Mouse (Mus musculus) CH12.LX (cell line): Measurements from ENCODE around the gene Chd4. TPM values are rescaled to one million over a fixed set of nuclear protein-coding genes. Genes with fewer than 3 reads are reported as not detected.

Experiments used
- DNase-seq: peaks from one replicate; pipeline ENCODE4 v3.0.0-alpha.2; 2013; ENCODE audit errors: extremely low read depth
- H3K27ac ChIP-seq: 2 replicates; pipeline ENCODE4 v1.5.1; 2012; ENCODE audit warnings: low read depth, mild to moderate bottlenecking, control low read depth, moderate library complexity; ENCODE audit not compliant: insufficient read depth
- H3K27me3 ChIP-seq: replicated peaks from 2 replicates; pipeline ENCODE3; 2012; ENCODE audit warnings: inconsistent platforms
- H3K36me3 ChIP-seq, 2 experiments: replicated peaks in 1 of 2; 2 replicates each; pipeline versions ENCODE3 to v1.6.1; 2012; ENCODE audit warnings: inconsistent platforms in 1 of 2, low read length in 1 of 2, mild to moderate bottlenecking in 1 of 2, mixed read lengths in 1 of 2, moderate library complexity in 1 of 2; ENCODE audit not compliant: control insufficient read depth in 1 of 2, insufficient read depth in 1 of 2
- H3K4me1 ChIP-seq, 2 experiments: 2 replicates each; pipeline ENCODE4 v1.6.1; 2012; ENCODE audit warnings: inconsistent platforms in 1 of 2, moderate library complexity in 1 of 2; ENCODE audit not compliant: insufficient read depth in 2 of 2, control insufficient read depth in 1 of 2
- H3K4me2 ChIP-seq: 2 replicates; pipeline ENCODE4 v1.6.1; 2012; ENCODE audit warnings: low read depth, mild to moderate bottlenecking, control low read depth; ENCODE audit not compliant: poor library complexity, insufficient read depth, severe bottlenecking
- H3K4me3 ChIP-seq, 3 experiments: fragments of 150-350 bp in 1 of 3; sonication (generic) in 1 of 3; replicated peaks in 1 of 3; 2 replicates each; pipeline versions ENCODE3 to v1.5.1; 2011 to 2012; ENCODE audit warnings: low read depth in 2 of 3, low read length in 2 of 3, mild to moderate bottlenecking in 2 of 3, moderate library complexity in 2 of 3, control low read depth in 1 of 3, improper control_type of control experiment in 1 of 3, inconsistent platforms in 1 of 3, mixed read lengths in 1 of 3; ENCODE audit not compliant: poor library complexity in 1 of 3
- H3K79me2 ChIP-seq: replicated peaks from 2 replicates; pipeline ENCODE4 v1.6.1; 2012; ENCODE audit warnings: mild to moderate bottlenecking, moderate library complexity; ENCODE audit not compliant: control insufficient read depth, poor library complexity, insufficient read depth, severe bottlenecking; ENCODE audit errors: extremely low read depth
- H3K9ac ChIP-seq: 2 replicates; pipeline ENCODE4 v1.6.1; 2012; ENCODE audit warnings: low read depth, mild to moderate bottlenecking, control low read depth, moderate library complexity; ENCODE audit not compliant: insufficient read depth
- H3K9me3 ChIP-seq: replicated peaks from 2 replicates; pipeline ENCODE3; 2012; ENCODE audit warnings: low read length, inconsistent platforms, mixed read lengths
- BHLHE40 ChIP-seq: IDR thresholded peaks from 2 replicates; pipeline ENCODE4 v1.6.1; 2011; ENCODE audit warnings: mild to moderate bottlenecking, low read depth, low read length, improper control_type of control experiment
- CHD2 ChIP-seq: IDR thresholded peaks from 2 replicates; pipeline ENCODE4 v1.6.1; 2011; ENCODE audit warnings: low read length, improper control_type of control experiment
- CTCF ChIP-seq, 2 experiments: IDR thresholded peaks in 1 of 2; conservative IDR thresholded peaks in 1 of 2; 2 replicates each; pipeline ENCODE4 v1.5.1; 2011 to 2012; ENCODE audit warnings: low read depth in 2 of 2, low read length in 2 of 2, improper control_type of control experiment in 1 of 2, inconsistent platforms in 1 of 2, mild to moderate bottlenecking in 1 of 2, moderate library complexity in 1 of 2
- E2F4 ChIP-seq: IDR thresholded peaks from 2 replicates; pipeline ENCODE4 v1.6.1; 2011; ENCODE audit warnings: low read depth, low read length, improper control_type of control experiment; ENCODE audit not compliant: insufficient replicate concordance
- ELF1 ChIP-seq: IDR thresholded peaks from 2 replicates; pipeline ENCODE4 v1.6.1; 2014; ENCODE audit warnings: low read depth, mild to moderate bottlenecking, inconsistent platforms, low read length, improper control_type of control experiment
- HCFC1 ChIP-seq: IDR thresholded peaks from 2 replicates; pipeline ENCODE4 v1.6.1; 2012; ENCODE audit warnings: low read depth, mild to moderate bottlenecking, inconsistent platforms, low read length, improper control_type of control experiment
- JUND ChIP-seq: conservative IDR thresholded peaks from 2 replicates; pipeline ENCODE4 v1.6.1; 2011; ENCODE audit warnings: low read depth, low read length, improper control_type of control experiment
- MEF2A ChIP-seq: IDR thresholded peaks from 2 replicates; pipeline ENCODE4 v1.6.1; 2014; ENCODE audit warnings: low read depth, mild to moderate bottlenecking, inconsistent platforms, low read length, improper control_type of control experiment, borderline replicate concordance
- NELFE ChIP-seq: IDR thresholded peaks from 2 replicates; pipeline ENCODE4 v1.6.1; 2011; ENCODE audit warnings: low read depth, low read length, improper control_type of control experiment
- NRF1 ChIP-seq: IDR thresholded peaks from 2 replicates; pipeline ENCODE4 v1.6.1; 2014; ENCODE audit warnings: low read depth, mild to moderate bottlenecking, inconsistent platforms, low read length, improper control_type of control experiment, moderate library complexity
- POLR2A ChIP-seq: IDR thresholded peaks from 2 replicates; pipeline ENCODE4 v1.6.1; 2011; ENCODE audit warnings: low read depth, mild to moderate bottlenecking, improper control_type of control experiment, low read length
- SMC3 ChIP-seq: IDR thresholded peaks from 2 replicates; pipeline ENCODE4 v1.6.1; 2011; ENCODE audit warnings: low read depth, low read length, improper control_type of control experiment
- TBP ChIP-seq: conservative IDR thresholded peaks from 2 replicates; pipeline ENCODE4 v1.6.1; 2011; ENCODE audit warnings: low read depth, low read length, improper control_type of control experiment
- UBTF ChIP-seq: IDR thresholded peaks from 2 replicates; pipeline ENCODE4 v1.6.1; 2012; ENCODE audit warnings: low read depth, mild to moderate bottlenecking, inconsistent platforms, low read length, improper control_type of control experiment, moderate library complexity
- dilution Hi-C: fragments of 300-500 bp; cut with MboI; formaldehyde crosslinking; loops from 2 replicates; pipeline ENCODE4 v1.14.3; 2020; ENCODE audit warnings: low sequenced_read_pairs; ENCODE audit not compliant: extremely low pct_unique_long_range_greater_than_20kb, extremely low pct_ligation_motif_present
- in situ Hi-C: fragments of 300-500 bp; cut with MboI; formaldehyde crosslinking; loops from 3 replicates; pipeline ENCODE4 v1.14.3; 2019; ENCODE audit warnings: low sequenced_read_pairs, low pct_ligation_motif_present, low pct_unique_long_range_greater_than_20kb, mixed read lengths
- polyA plus RNA-seq: library from polyadenylated mRNA; unstranded; fragments of >175 nt; gene quantifications from 2 replicates; pipeline ENCODE4 v1.2.1, GENCODE M21; 2012; ENCODE audit warnings: low read depth; ENCODE audit not compliant: insufficient read length
- total RNA-seq, 2 experiments: library from RNA; depleted of rRNA; stranded (reverse); fragments of 300-350 nt in 1 of 2; fragments of >200 nt in 1 of 2; gene quantifications; 2 replicates each; pipeline ENCODE4 v1.2.3; 2012 to 2014

Gene Chd4
- total and polyA plus RNA-seq, 3 experiments = 72.7 to 200 (median 165) TPM

DNA sequence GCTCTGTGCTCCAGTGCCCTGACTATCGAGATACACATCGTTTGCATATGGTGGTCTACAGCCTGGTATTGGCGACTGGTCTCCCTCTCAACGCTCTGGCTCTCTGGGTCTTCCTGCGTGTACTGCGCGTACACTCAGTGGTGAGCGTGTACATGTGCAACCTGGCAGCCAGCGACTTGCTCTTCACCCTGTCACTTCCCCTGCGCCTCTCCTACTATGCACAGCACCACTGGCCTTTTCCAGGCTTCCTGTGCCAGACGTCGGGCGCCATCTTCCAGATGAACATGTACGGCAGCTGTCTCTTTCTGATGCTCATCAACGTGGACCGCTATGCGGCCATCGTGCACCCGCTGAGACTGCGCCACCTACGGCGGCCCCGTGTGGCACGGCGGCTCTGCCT, 14.4 kb upstream of the Chd4 start:
- TF ChIP-seq CHD2 (no peak), ELF1 (no peak), HCFC1 (no peak), NRF1 (no peak), BHLHE40 (no peak), CTCF (conservative IDR thresholded peaks at IDR 0.05 in 1 of 2, IDR thresholded peaks at IDR 0.05 in 1 of 2; ENCODE audit: low read depth in 2 of 2, low read length in 2 of 2) (no peak), MEF2A (no peak), E2F4 (no peak), SMC3 (no peak), UBTF (no peak), JUND (no peak)
- dilution Hi-C loops (no loop called here), in situ Hi-C loops (no loop called here)
- no peaks in the 10 kb centered on the region for H3K79me2 ChIP-seq
- H3K4me3 ChIP-seq = no peak overlapping the region
- H3K27me3 ChIP-seq = no peaks in the 10 kb centered on the region
- H3K9me3 ChIP-seq = no peaks in the 10 kb centered on the region
- peaks cover 20 to 66% of the 10 kb centered on the region in 2 experiments for H3K36me3 ChIP-seq
- H3K9ac ChIP-seq = no peak overlapping the region
- H3K27ac ChIP-seq = no peak overlapping the region
- peaks cover 0 to 9% of the 10 kb centered on the region in 2 experiments; a peak in 2 of 4 replicates for H3K4me1 ChIP-seq
- DNase-seq = no peak
- no peak overlapping the region for H3K4me2 ChIP-seq

DNA sequence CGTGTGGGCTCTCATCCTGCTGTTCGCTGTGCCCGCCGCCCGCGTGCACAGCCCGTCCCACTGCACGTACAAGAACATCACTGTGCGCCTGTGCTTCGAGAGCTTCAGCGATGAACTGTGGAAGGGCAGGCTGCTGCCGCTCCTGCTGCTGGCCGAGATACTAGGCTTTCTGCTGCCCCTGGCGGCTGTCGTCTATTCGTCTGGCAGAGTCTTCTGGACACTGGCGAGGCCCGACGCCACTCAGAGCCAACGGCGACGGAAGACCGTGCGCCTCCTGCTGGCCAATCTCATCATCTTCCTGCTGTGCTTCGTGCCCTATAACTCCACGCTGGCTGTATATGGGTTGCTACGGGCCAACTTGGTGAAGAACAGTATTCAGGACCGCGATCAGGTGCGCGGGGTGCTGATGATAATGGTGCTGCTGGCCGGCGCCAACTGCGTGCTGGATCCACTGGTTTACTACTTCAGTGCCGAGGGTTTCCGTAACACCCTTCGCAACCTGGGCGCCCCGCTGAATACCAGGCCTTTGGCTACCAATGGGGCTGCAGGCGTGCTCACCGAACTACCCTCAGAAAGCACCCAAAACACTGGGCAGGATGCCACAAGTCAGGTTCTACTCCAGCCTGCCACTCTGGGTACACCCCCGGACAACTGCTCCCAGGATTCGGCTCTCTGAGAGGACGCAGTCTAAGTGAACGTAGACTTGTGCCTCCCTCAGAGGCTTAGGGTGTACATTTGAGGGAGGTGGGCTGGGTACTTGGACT, 13.8 kb upstream of the Chd4 start:
- DNase-seq = no peak
- Histone ChIP-seq H3K36me3 (peaks cover 20 to 66% of the 10 kb centered on the region in 2 experiments), H3K79me2 (no peaks in the 10 kb centered on the region), H3K4me2 (no peak overlapping the region), H3K27ac (no peak overlapping the region), H3K9me3 (no peaks in the 10 kb centered on the region), H3K4me3 (no peak overlapping the region), H3K9ac (no peak overlapping the region), H3K27me3 (no peaks in the 10 kb centered on the region), H3K4me1 (peaks cover 0 to 9% of the 10 kb centered on the region in 2 experiments; a peak in 2 of 4 replicates)
- in situ Hi-C loops = no loop called here
- TF ChIP-seq SMC3 (peak; percentile 22; the same call in 1 of the 2 replicates), POLR2A (no peak), TBP (no peak), NELFE (no peak), CTCF (conservative IDR thresholded peaks at IDR 0.05 in 1 of 2, IDR thresholded peaks at IDR 0.05 in 1 of 2; ENCODE audit: low read depth in 2 of 2, low read length in 2 of 2) (peak in 1 of 2 experiments; percentile 26; a peak in 2 of 4 replicates)
- dilution Hi-C loops = no loop called here
